ENCODE assay signal across 11 mouse cellular contexts in the genomic region with DNA sequence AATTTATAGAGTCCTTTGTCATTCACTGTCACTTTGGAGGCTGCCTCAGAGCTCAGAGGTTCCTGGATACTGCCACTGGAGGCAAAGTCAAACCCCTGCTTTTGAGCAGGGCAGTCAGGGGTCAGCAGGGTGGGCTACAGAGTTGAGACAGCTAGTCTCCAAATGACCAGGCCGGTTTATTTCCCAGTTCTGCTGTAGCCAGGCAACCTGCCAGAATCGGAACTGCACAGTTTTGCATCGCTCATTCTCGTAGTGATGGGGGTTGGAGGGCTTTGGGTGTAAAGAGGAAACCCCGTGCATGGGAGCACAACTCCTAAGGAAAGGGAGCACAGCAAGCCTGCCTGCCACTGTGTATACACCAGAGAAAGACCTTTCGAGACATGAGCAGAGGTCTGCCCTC.
"Had no signal": no experiment of that assay in that cellular context is flagged by ENCODE, and none has a peak within 500 bp of the region (broad histone marks: within the 10 kb centered on the region; RNA-seq: fewer than 3 reads in every experiment).

No protein-coding gene starts in this region.

- H3K4me1 ChIP-seq: intestine, embryonic 15.5 days; limb, embryonic 15.5 days; liver, embryonic 12.5 days; midbrain, embryonic 15.5 days; neural tube, embryonic 13.5 days; stomach, embryonic 15.5 days had no signal

- DNase-seq: kidney, adult 8-10 months; right cerebral cortex, postnatal 14 days; thymus, adult 2 months; thymus, postnatal 25 days had no signal

- H3K36me3 ChIP-seq: intestine, embryonic 15.5 days; limb, embryonic 15.5 days; liver, embryonic 12.5 days; midbrain, embryonic 15.5 days; neural tube, embryonic 13.5 days; stomach, embryonic 15.5 days had no signal

- H3K9ac ChIP-seq: intestine, embryonic 15.5 days; limb, embryonic 15.5 days; liver, embryonic 12.5 days; midbrain, embryonic 15.5 days; neural tube, embryonic 13.5 days; stomach, embryonic 15.5 days had no signal

- ATAC-seq: intestine, embryonic 15.5 days; liver, embryonic 12.5 days; midbrain, embryonic 15.5 days had no signal

- H3K4me3 ChIP-seq: intestine, embryonic 15.5 days; limb, embryonic 15.5 days; liver, embryonic 12.5 days; midbrain, embryonic 15.5 days; neural tube, embryonic 13.5 days; stomach, embryonic 15.5 days had no signal

- H3K9me3 ChIP-seq: intestine, embryonic 15.5 days; limb, embryonic 15.5 days; liver, embryonic 12.5 days; midbrain, embryonic 15.5 days; neural tube, embryonic 13.5 days; stomach, embryonic 15.5 days had no signal

- H3K27ac ChIP-seq: intestine, embryonic 15.5 days; kidney, postnatal 0 days; limb, embryonic 15.5 days; liver, embryonic 12.5 days; midbrain, embryonic 15.5 days; neural tube, embryonic 13.5 days; stomach, embryonic 15.5 days had no signal

- H3K27me3 ChIP-seq: intestine, embryonic 15.5 days; limb, embryonic 15.5 days; liver, embryonic 12.5 days; midbrain, embryonic 15.5 days; neural tube, embryonic 13.5 days; stomach, embryonic 15.5 days had no signal

- H3K4me2 ChIP-seq: intestine, embryonic 15.5 days; limb, embryonic 15.5 days; liver, embryonic 12.5 days; midbrain, embryonic 15.5 days; neural tube, embryonic 13.5 days; stomach, embryonic 15.5 days had no signal
